Mouse (Mus musculus) thymus, adult 2 months (tissue): ENCODE results near the gene Msi2. TPM values are rescaled to one million over a fixed set of nuclear protein-coding genes. Genes with fewer than 3 reads are reported as not detected.

Source experiments
- DNase-seq: peaks from one replicate; pipeline ENCODE4 v3.0.0; 2021
- H3K27ac ChIP-seq: fragments of 200-500 bp; 2 replicates; pipeline ENCODE4 v1.5.1; 2012; ENCODE audit warnings: low read length, control low read depth; ENCODE audit not compliant: control insufficient read depth, insufficient read depth
- H3K27me3 ChIP-seq: fragments of 200-500 bp; 2 replicates; pipeline ENCODE4 v1.6.1; 2012; ENCODE audit warnings: mild to moderate bottlenecking, low read length, moderate library complexity, mixed read lengths; ENCODE audit not compliant: control insufficient read depth, insufficient read depth
- H3K36me3 ChIP-seq: fragments of 200-500 bp; 2 replicates; pipeline ENCODE4 v1.6.1; 2012; ENCODE audit warnings: mild to moderate bottlenecking, low read length, moderate library complexity; ENCODE audit not compliant: control insufficient read depth, insufficient read depth
- H3K4me1 ChIP-seq: fragments of 200-500 bp; replicated peaks from 2 replicates; pipeline ENCODE4 v1.6.1; 2012; ENCODE audit warnings: low read length; ENCODE audit not compliant: control insufficient read depth, insufficient read depth
- H3K4me3 ChIP-seq: fragments of 200-500 bp; 2 replicates; pipeline ENCODE4 v1.5.1; 2012; ENCODE audit warnings: mild to moderate bottlenecking, low read length, control low read depth, moderate library complexity; ENCODE audit not compliant: control insufficient read depth, insufficient read depth
- CTCF ChIP-seq: fragments of 200-500 bp; IDR thresholded peaks from 2 replicates; pipeline ENCODE4 v1.5.1; 2012; ENCODE audit warnings: mild to moderate bottlenecking, control low read depth, low read length, moderate library complexity, borderline replicate concordance; ENCODE audit not compliant: control insufficient read depth, poor library complexity, insufficient read depth; ENCODE audit errors: extremely low read depth
- POLR2A ChIP-seq: fragments of 200-500 bp; IDR thresholded peaks from 2 replicates; pipeline ENCODE4 v1.6.1; 2012; ENCODE audit warnings: mild to moderate bottlenecking, low read length, control low read depth, moderate library complexity; ENCODE audit not compliant: control insufficient read depth, poor library complexity, insufficient read depth; ENCODE audit errors: extremely low read depth
- WGBS: fragments of 180-500 bp; shearing (Covaris S2); methylation state at CpG from one replicate; pipeline ENCODE4 v1.1.7; 2018; 5-methylcytosine and 5-hydroxymethylcytosine counted together
- polyA plus RNA-seq: library from polyadenylated mRNA; depleted of rRNA; stranded (reverse); fragments of >200 nt; gene quantifications from 2 replicates; pipeline ENCODE4 v1.2.3, GENCODE M21; 2012

Gene Msi2
- polyA plus RNA-seq, 1 experiment, result 51.3 TPM

DNA sequence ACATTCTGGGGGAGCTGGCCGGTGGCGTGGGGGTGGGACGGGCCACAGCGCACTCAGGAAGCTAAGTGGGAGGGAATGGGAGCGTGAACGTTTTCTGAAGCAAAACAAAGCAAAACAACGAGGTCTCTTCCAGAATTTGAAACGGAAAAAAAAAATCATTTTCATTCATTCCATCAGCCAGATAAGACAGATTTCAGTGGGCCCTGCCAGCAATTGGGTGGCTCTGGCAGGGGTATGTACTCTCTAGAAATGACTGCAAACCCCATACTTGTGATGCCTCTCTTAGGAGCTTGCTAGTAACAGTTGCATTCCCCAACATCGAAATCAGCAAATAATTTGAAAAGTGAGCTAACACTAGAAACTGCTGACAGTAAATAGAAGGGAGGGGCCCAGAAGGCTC is 335.9 kb downstream of the Msi2 start:
- TF ChIP-seq CTCF (no peak), POLR2A (no peak)
- Histone ChIP-seq H3K27me3 (no peaks in the 10 kb centered on the region), H3K27ac (no peak overlapping the region), H3K4me1 (no peaks in the 10 kb centered on the region), H3K36me3 (no peaks in the 10 kb centered on the region), H3K4me3 (no peak overlapping the region)
- DNase-seq, result no peak
- 93% methylated on average over 9 of the region's 9 CpGs for WGBS

- no peak for DNase-seq
- H3K27me3 ChIP-seq, result no peaks in the 10 kb centered on the region
- H3K4me1 ChIP-seq, result no peaks in the 10 kb centered on the region
- TF ChIP-seq CTCF (no peak), POLR2A (no peak)
- no peak overlapping the region for H3K4me3 ChIP-seq
- WGBS, result 93% methylated on average over 11 of the region's 14 CpGs
- no peaks in the 10 kb centered on the region for H3K36me3 ChIP-seq
- no peak overlapping the region for H3K27ac ChIP-seq
Measured at GRCm38 (mm10) chr11:88381145-88381909, 337.0 kb downstream of the Msi2 start.

- H3K4me1 ChIP-seq, result no peaks in the 10 kb centered on the region
- no peak overlapping the region for H3K27ac ChIP-seq
- H3K4me3 ChIP-seq, result no peak overlapping the region
- DNase-seq, result no peak
- H3K36me3 ChIP-seq, result no peaks in the 10 kb centered on the region
- TF ChIP-seq CTCF (no peak), POLR2A (no peak)
- 100% methylated on average over 2 of the region's 2 CpGs for WGBS
- no peaks in the 10 kb centered on the region for H3K27me3 ChIP-seq
Measured at GRCm38 (mm10) chr11:88379635-88380034, 338.7 kb downstream of the Msi2 start.

DNA sequence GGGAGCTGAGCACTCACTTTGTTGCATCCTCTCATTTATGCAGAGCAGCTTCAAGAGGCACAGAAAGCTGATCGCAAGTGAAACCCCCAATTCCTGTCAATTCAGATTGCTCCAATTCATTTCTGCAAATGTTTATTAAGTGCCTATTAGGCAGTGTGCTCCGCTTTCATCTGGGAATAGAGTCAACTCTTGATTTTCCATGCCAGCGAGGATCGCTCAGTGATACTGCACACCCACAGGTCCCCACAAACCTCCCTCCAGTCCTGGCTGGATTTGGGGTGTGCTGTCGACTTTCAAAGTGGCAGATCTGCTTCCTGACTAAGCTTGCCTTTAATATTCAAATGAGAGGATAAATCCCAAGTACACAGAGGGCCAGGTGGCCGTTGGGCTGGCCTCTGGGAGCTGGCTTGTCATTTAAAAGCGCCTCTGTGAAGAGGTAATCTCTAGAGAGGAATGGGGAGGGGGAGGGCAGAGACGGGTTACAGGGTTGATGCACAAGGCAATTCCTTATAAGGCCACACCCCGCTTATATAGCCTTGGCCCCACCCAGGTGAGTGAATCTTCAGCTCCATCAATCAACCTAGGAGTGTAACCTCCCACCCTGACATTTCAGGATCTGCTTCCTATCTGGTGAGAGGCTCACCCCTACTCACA is 339.5 kb downstream of the Msi2 start:
- no peak overlapping the region for H3K4me3 ChIP-seq
- no peak for TF ChIP-seq POLR2A
- TF ChIP-seq CTCF, result no peak
- H3K27me3 ChIP-seq, result no peaks in the 10 kb centered on the region
- H3K4me1 ChIP-seq, result no peaks in the 10 kb centered on the region
- H3K36me3 ChIP-seq, result no peaks in the 10 kb centered on the region
- H3K27ac ChIP-seq, result no peak overlapping the region
- no peak for DNase-seq
- WGBS, result 93% methylated on average over 9 of the region's 9 CpGs

DNA sequence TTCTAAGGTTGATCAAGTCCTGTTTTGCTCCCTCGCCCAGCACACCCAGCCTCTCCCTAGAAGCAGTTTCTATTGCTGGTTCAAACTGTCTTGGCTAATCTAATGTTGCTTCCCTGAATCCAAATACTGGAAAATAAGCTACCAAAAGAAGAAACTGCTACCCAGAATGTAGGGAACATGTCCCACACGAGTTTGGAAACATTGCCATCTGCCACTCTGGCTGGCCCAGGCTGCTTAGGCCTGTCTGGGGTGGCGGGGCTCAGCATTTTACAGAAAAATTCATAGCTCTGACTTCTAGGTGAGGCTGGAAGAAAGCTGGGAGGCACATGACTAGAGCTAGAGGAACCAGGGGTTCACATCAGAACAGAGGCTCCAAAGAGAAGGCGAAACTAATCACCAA is 345.7 kb downstream of the Msi2 start:
- WGBS, result 93% methylated on average over 4 of the region's 4 CpGs

DNA sequence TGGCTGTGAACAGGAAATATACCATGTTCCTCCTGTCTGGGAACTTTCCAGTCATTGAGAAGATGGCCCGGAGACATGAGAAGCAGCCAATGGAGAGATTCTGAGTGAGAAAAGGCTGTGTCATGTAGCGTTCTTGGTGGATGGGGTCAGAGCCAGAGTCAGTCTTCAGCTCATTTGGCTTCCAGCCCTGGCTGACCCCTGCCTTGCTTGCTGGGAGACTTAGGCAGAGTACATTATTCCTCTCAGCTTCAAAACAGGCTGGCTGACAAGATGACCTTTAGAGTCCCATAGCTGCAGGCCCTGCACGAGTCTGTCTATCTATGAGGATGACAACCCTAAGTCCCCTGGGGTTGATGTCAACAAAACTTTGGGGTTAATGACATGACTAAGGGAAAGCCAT is 348.4 kb downstream of the Msi2 start:
- no peak for TF ChIP-seq CTCF
- TF ChIP-seq POLR2A, result no peak
- Histone ChIP-seq H3K4me1 (no peaks in the 10 kb centered on the region), H3K4me3 (no peak overlapping the region), H3K27ac (no peak overlapping the region), H3K27me3 (no peaks in the 10 kb centered on the region), H3K36me3 (no peaks in the 10 kb centered on the region)
- whole genome bisulfite sequencing, result 93% methylated on average over 3 of the region's 3 CpGs
- DNase-seq, result no peak

More for the DNA sequence above, 345.7 kb downstream of the Msi2 start:
- Histone ChIP-seq H3K4me3 (no peak overlapping the region), H3K36me3 (no peaks in the 10 kb centered on the region), H3K4me1 (no peaks in the 10 kb centered on the region), H3K27me3 (no peaks in the 10 kb centered on the region), H3K27ac (no peak overlapping the region)
- no peak for DNase-seq
- TF ChIP-seq CTCF, result no peak
- TF ChIP-seq POLR2A, result no peak
